Mouse (Mus musculus) small intestine, adult 2 months (tissue): Measurements from ENCODE around the gene Pde8b. TPM values are rescaled to one million over a fixed set of nuclear protein-coding genes. Genes with fewer than 3 reads are reported as not detected.

Experiments used
- H3K27ac ChIP-seq: fragments of 200-500 bp; 2 replicates; pipeline ENCODE4 v1.5.1; 2012; ENCODE audit warnings: low read depth, low read length, control low read depth, inconsistent platforms; ENCODE audit not compliant: insufficient read depth
- H3K27me3 ChIP-seq: fragments of 200-500 bp; 2 replicates; pipeline ENCODE4 v1.6.1; 2012; ENCODE audit warnings: mild to moderate bottlenecking, moderate library complexity, low read length, inconsistent platforms; ENCODE audit not compliant: control insufficient read depth, insufficient read depth
- H3K36me3 ChIP-seq: fragments of 200-500 bp; 2 replicates; pipeline ENCODE4 v1.6.1; 2012; ENCODE audit warnings: mild to moderate bottlenecking, low read length, control low read depth, inconsistent platforms; ENCODE audit not compliant: control insufficient read depth, insufficient read depth
- H3K4me1 ChIP-seq: fragments of 200-500 bp; 2 replicates; pipeline ENCODE4 v1.6.1; 2012; ENCODE audit warnings: low read length, inconsistent platforms, mixed read lengths; ENCODE audit not compliant: control insufficient read depth, insufficient read depth, insufficient read length
- H3K4me3 ChIP-seq: fragments of 200-500 bp; 2 replicates; pipeline ENCODE4 v1.5.1; 2012; ENCODE audit warnings: low read depth, mild to moderate bottlenecking, control low read depth, inconsistent platforms, low read length, moderate library complexity
- CTCF ChIP-seq: fragments of 200-500 bp; IDR thresholded peaks from 2 replicates; pipeline ENCODE4 v1.5.1; 2012; ENCODE audit warnings: low read depth, mild to moderate bottlenecking, control low read depth, inconsistent platforms, low read length, moderate library complexity, mixed read lengths; ENCODE audit not compliant: insufficient replicate concordance, insufficient read length; ENCODE audit errors: extremely low read depth
- POLR2A ChIP-seq: fragments of 200-500 bp; IDR thresholded peaks from 2 replicates; pipeline ENCODE4 v1.6.1; 2012; ENCODE audit warnings: low read depth, mild to moderate bottlenecking, control low read depth, inconsistent platforms, low read length, moderate library complexity
- WGBS: fragments of 180-500 bp; shearing (Covaris S2); methylation state at CpG from one replicate; pipeline ENCODE4 v1.1.7; 2018; 5-methylcytosine and 5-hydroxymethylcytosine counted together
- polyA plus RNA-seq: library from polyadenylated mRNA; depleted of rRNA; stranded (reverse); fragments of >200 nt; gene quantifications from 2 replicates; pipeline ENCODE4 v1.2.3, GENCODE M21; 2012

Gene Pde8b
- polyA plus RNA-seq, 1 experiment: 4.8 TPM

- Histone ChIP-seq H3K27me3 (no peaks in the 10 kb centered on the region), H3K36me3 (no peaks in the 10 kb centered on the region), H3K27ac (no peak overlapping the region), H3K4me1 (no peaks in the 10 kb centered on the region), H3K4me3 (no peak overlapping the region)
- WGBS: 80% methylated on average over 3 of the region's 3 CpGs
- TF ChIP-seq CTCF (no peak), POLR2A (no peak)
Measured at GRCm38 (mm10) chr13:95077688-95078087, 172.4 kb downstream of the Pde8b start.

GRCm38 (mm10) chr13:95076142-95076541 lies 174.0 kb downstream of the Pde8b start:
- no peaks in the 10 kb centered on the region for H3K4me1 ChIP-seq
- 78% methylated on average over 2 of the region's 2 CpGs for WGBS
- no peak overlapping the region for H3K27ac ChIP-seq
- H3K4me3 ChIP-seq: no peak overlapping the region
- H3K36me3 ChIP-seq: no peaks in the 10 kb centered on the region
- no peaks in the 10 kb centered on the region for H3K27me3 ChIP-seq
- no peak for TF ChIP-seq POLR2A

- 73% methylated on average over 8 of the region's 8 CpGs for WGBS
- no peak for TF ChIP-seq POLR2A
- TF ChIP-seq CTCF: no peak
- H3K4me3 ChIP-seq: no peak overlapping the region
- no peaks in the 10 kb centered on the region for H3K4me1 ChIP-seq
- no peak overlapping the region for H3K27ac ChIP-seq
- no peaks in the 10 kb centered on the region for H3K27me3 ChIP-seq
- H3K36me3 ChIP-seq: no peaks in the 10 kb centered on the region
Measured at GRCm38 (mm10) chr13:95073445-95074172, 176.5 kb downstream of the Pde8b start.

- Histone ChIP-seq H3K27ac (no peak overlapping the region), H3K36me3 (no peaks in the 10 kb centered on the region), H3K4me3 (no peak overlapping the region), H3K27me3 (no peaks in the 10 kb centered on the region), H3K4me1 (no peaks in the 10 kb centered on the region)
- TF ChIP-seq CTCF (no peak), POLR2A (no peak)
Measured at GRCm38 (mm10) chr13:95070268-95070667, 179.9 kb downstream of the Pde8b start.

- H3K27ac ChIP-seq: no peak overlapping the region
- H3K36me3 ChIP-seq: no peaks in the 10 kb centered on the region
- H3K4me1 ChIP-seq: no peaks in the 10 kb centered on the region
- TF ChIP-seq CTCF: no peak
- TF ChIP-seq POLR2A: no peak
- no peak overlapping the region for H3K4me3 ChIP-seq
- H3K27me3 ChIP-seq: no peaks in the 10 kb centered on the region
- 64% methylated on average over 6 of the region's 6 CpGs for WGBS
Measured at GRCm38 (mm10) chr13:95067854-95068253, 182.3 kb downstream of the Pde8b start.

- no peak overlapping the region for H3K27ac ChIP-seq
- TF ChIP-seq POLR2A (no peak), CTCF (no peak)
Measured at GRCm38 (mm10) chr13:95063390-95064017, 186.6 kb downstream of the Pde8b start.

GRCm38 (mm10) chr13:95058885-95059284 lies 191.3 kb downstream of the Pde8b start:
- WGBS: 85% methylated on average over 4 of the region's 4 CpGs
- H3K36me3 ChIP-seq: no peaks in the 10 kb centered on the region
- TF ChIP-seq POLR2A (no peak), CTCF (no peak)

More at GRCm38 (mm10) chr13:95063390-95064017, 186.6 kb downstream of the Pde8b start:
- H3K4me3 ChIP-seq: no peak overlapping the region
- no peaks in the 10 kb centered on the region for H3K36me3 ChIP-seq
- H3K4me1 ChIP-seq: no peaks in the 10 kb centered on the region
- H3K27me3 ChIP-seq: no peaks in the 10 kb centered on the region
- 74% methylated on average over 4 of the region's 4 CpGs for WGBS

GRCm38 (mm10) chr13:95056501-95057280 lies 193.4 kb downstream of the Pde8b start:
- no peaks in the 10 kb centered on the region for H3K4me1 ChIP-seq
- H3K4me3 ChIP-seq: no peak overlapping the region
- TF ChIP-seq POLR2A: no peak
- no peak overlapping the region for H3K27ac ChIP-seq
- WGBS: 87% methylated on average over 11 of the region's 11 CpGs
- no peaks in the 10 kb centered on the region for H3K36me3 ChIP-seq
- H3K27me3 ChIP-seq: no peaks in the 10 kb centered on the region

More at GRCm38 (mm10) chr13:95058885-95059284, 191.3 kb downstream of the Pde8b start:
- H3K4me3 ChIP-seq: no peak overlapping the region
- no peak overlapping the region for H3K27ac ChIP-seq
- no peaks in the 10 kb centered on the region for H3K27me3 ChIP-seq
- no peaks in the 10 kb centered on the region for H3K4me1 ChIP-seq
